Mouse (Mus musculus) gastrocnemius, adult 2 months (tissue): ENCODE measurements around the gene Rab6b. TPM values are rescaled to one million over a fixed set of nuclear protein-coding genes. Genes with fewer than 3 reads are reported as not detected.
"Not testable (repeated sequence)": the region's sequence is repeated elsewhere in the genome, so short reads cannot be mapped to it uniquely, and the experiment has no call there.

Experiments used
- DNase-seq: peaks from one replicate; pipeline ENCODE4 v3.0.0; 2022
- H3K27ac ChIP-seq: fragments of 200-600 bp; 2 replicates; pipeline ENCODE4 v1.8.1; 2022; ENCODE audit warnings: mild to moderate bottlenecking
- H3K4me3 ChIP-seq: fragments of 200-600 bp; 2 replicates; pipeline ENCODE4 v1.8.1; 2022; ENCODE audit warnings: mild to moderate bottlenecking, moderate library complexity
- CTCF ChIP-seq: fragments of 200-600 bp; IDR thresholded peaks from 2 replicates; pipeline ENCODE4 v1.8.1; 2022; ENCODE audit warnings: antibody characterized with exemption, mild to moderate bottlenecking, moderate library complexity
- intact Hi-C: fragments of 180-260 bp; cut with DNase I; formaldehyde crosslinking; loops from one replicate; pipeline ENCODE4 v1.15.1; 2025
- total RNA-seq, 2 experiments: library from RNA; stranded (reverse); gene quantifications; 2 replicates each; pipeline ENCODE4 v1.2.3; 2021

Rab6b gene
- total RNA-seq, 2 experiments from 2014 or later, result 1.1 to 1.2 TPM

GRCm38 (mm10) chr9:103133493-103134124 is 22.0 kb downstream of the Rab6b start:
- intact Hi-C loops, result no loop called here
- Histone ChIP-seq H3K4me3 (no peak overlapping the region), H3K27ac (no peak overlapping the region)
- DNase-seq, result no peak
- TF ChIP-seq CTCF, result no peak

DNA sequence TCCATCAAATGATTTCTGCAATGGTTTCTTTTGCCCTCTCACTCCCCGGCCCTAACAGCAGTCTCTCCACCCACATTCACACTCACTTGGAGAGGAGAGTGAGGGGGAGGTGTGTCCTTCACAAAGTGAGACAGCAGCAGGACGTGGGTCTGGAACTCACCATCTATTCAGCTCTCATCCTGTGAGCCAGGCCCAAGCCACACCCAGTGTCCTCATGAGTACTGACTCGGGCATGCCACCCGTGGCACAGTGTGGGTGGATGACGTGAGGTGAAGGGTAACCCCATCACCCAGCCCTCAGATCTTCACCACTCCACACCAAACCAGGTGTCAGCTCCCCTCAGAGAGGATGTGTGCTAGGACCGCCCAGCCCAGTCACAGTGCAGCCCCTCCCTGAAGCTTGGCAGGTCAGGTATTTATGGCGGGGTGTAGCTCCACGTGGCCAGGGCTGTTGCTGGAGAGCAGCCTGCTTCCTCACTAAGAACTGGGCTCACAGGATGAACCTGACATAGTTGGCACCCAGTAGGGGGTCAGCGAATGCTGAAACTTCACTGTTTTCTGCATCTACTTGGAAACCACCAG is 23.0 kb downstream of the Rab6b start:
- DNase-seq, result no peak
- no peak for TF ChIP-seq CTCF
- Histone ChIP-seq H3K27ac (no peak overlapping the region), H3K4me3 (no peak overlapping the region)
- intact Hi-C loops, result no loop called here

GRCm38 (mm10) chr9:103139481-103139880 is 27.9 kb downstream of the Rab6b start:
- intact Hi-C loops, result no loop called here

DNA sequence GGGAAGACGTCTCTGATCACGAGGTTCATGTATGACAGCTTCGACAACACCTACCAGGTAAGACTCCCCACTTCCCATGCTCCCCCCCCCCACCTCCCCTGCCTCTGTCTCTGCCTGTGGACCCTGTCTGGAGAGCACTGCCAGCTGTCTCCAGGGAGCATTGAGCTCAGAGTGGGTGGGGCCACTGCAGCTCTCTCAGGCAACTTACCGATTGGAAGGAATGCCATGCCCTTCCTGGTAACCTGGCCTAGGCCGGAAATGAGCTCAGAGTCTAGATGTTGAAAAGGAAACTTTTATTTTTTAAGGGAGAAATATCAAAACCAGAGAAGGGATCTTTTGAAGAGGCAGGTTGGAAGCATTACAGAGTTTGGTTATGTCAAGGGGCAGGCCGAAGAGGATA is 28.8 kb downstream of the Rab6b start:
- Histone ChIP-seq H3K4me3 (no peak overlapping the region), H3K27ac (no peak overlapping the region)
- TF ChIP-seq CTCF, result no peak
- intact Hi-C loops, result no loop called here
- no peak for DNase-seq

More at GRCm38 (mm10) chr9:103139481-103139880, 27.9 kb downstream of the Rab6b start:
- DNase-seq, result no peak
- no peak for TF ChIP-seq CTCF
- no peak overlapping the region for H3K27ac ChIP-seq
- H3K4me3 ChIP-seq, result no peak overlapping the region

- no peak for TF ChIP-seq CTCF
- Histone ChIP-seq H3K27ac (no peak overlapping the region), H3K4me3 (no peak overlapping the region)
- intact Hi-C loops, result no loop called here
- no peak for DNase-seq
Measured at GRCm38 (mm10) chr9:103141266-103141665, 29.7 kb downstream of the Rab6b start.

GRCm38 (mm10) chr9:103143881-103144280 is 32.3 kb downstream of the Rab6b start:
- intact Hi-C loops, result no loop called here
- TF ChIP-seq CTCF, result no peak

DNA sequence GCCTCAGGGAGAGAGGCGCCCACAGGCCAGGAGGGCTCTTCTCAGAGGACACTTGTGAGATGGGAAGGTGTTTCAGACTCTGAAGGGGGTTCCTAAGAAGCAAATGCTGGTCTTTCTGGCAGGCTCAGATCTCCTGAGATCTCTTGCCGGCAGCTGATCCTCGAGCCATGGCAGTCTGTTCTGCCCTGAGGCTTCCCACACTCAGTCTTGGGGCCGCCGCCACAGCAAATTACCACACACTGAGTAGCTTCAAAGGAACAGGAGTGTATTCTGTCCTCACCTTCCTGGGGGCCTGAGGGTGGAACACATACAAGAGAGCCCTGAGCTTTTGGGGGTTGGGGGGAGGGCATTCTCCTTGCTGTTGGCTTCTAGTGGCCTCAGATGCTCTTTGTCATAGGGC is 33.8 kb downstream of the Rab6b start:
- DNase-seq, result no peak
- TF ChIP-seq CTCF, result no peak
- H3K4me3 ChIP-seq, result no peak overlapping the region
- intact Hi-C loops, result no loop called here
- no peak overlapping the region for H3K27ac ChIP-seq

More at GRCm38 (mm10) chr9:103143881-103144280, 32.3 kb downstream of the Rab6b start:
- Histone ChIP-seq H3K27ac (no peak overlapping the region), H3K4me3 (no peak overlapping the region)
- no peak for DNase-seq

GRCm38 (mm10) chr9:103146257-103146656 is 34.7 kb downstream of the Rab6b start:
- DNase-seq, result no peak
- H3K4me3 ChIP-seq, result no peak overlapping the region
- H3K27ac ChIP-seq, result no peak overlapping the region
- TF ChIP-seq CTCF, result no peak
- intact Hi-C loops, result no loop called here

DNA sequence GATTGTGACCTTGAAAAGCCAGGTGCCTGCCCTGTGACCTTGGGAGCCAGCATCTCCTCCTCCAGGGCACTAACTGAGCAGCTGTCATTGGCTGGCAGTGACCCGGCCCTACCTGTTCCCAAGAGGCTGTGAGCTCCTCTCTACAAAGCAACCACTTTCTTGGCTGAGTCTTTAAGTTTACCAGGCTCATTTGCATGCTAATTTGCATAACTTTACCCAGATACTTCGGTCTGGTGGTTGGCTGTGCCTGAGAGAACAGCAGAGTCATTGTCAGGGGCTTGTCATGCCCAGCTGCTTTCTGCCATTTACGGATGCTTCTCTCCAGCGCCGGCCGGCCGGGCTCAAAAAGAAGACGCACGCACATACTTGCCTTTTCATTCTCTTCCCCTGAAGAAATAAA is 35.1 kb downstream of the Rab6b start:
- TF ChIP-seq CTCF, result no peak
- Histone ChIP-seq H3K4me3 (no peak overlapping the region), H3K27ac (no peak overlapping the region)
- intact Hi-C loops, result no loop called here
- DNase-seq, result no peak

DNA sequence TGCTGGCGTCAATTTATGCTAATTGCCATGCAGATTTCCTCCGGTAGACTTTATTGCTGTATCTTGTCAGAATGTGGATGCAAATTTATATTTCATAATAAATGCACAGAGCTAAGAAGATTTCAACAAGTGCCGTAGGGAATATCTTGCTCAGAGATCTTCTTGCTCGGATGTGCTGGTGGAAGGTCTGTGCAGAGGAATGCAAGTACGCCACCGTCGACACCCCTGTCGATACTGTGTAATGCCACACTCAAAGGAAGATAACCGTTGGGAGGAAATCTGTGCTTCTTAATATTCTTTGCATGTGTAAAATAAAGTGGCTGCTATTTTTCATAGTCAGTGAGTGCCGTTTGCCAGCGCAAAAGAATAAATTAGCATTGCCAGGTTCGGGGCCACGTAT is 35.5 kb downstream of the Rab6b start:
- H3K27ac ChIP-seq, result no peak overlapping the region
- no peak for TF ChIP-seq CTCF
- no peak overlapping the region for H3K4me3 ChIP-seq
- intact Hi-C loops, result no loop called here
- no peak for DNase-seq

DNA sequence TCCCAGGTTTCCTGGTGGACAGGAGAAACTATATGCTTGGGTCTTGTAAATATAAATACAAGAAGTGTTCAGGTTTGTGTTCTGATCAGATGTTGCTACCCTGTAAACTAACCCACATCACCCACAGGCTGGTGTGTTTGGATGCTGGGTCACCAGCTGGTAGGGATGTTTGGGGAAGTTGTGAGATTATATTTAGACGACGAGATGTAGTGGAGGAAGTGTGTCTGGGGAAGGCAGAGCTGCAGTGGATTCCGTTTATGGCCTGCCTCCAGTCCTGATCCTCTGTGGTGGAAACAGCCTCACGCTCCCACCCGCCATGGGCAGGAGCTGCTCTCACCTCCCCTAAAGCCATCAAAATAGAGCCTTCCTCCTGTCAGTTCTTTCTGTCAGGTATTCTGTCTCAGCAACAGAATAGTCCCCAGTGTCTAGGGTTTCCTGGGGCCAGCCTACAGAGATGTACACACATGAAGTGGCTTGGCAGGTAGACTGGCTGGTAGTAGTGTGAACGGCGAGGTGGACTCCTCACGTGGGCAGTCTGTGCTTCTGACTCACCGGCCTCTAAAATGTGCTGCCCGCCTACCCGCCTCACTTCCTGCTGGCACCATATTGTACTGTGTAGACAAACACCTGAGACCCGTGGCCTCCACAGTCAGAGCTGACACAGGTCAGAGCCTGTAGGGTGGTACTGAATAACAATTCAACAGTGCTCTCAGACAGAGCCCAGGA is 37.6 kb downstream of the Rab6b start:
- Histone ChIP-seq H3K4me3 (no peak overlapping the region), H3K27ac (no peak overlapping the region)
- no peak for TF ChIP-seq CTCF
- DNase-seq, result no peak
- intact Hi-C loops, result no loop called here

GRCm38 (mm10) chr9:103153286-103153685 is 41.7 kb downstream of the Rab6b start:
- intact Hi-C loops, result no loop called here
- no peak for DNase-seq
- no peak overlapping the region for H3K4me3 ChIP-seq
- no peak for TF ChIP-seq CTCF
- H3K27ac ChIP-seq, result no peak overlapping the region

GRCm38 (mm10) chr9:103154568-103154967 is 43.0 kb downstream of the Rab6b start:
- DNase-seq, result no peak
- H3K27ac ChIP-seq, result no peak overlapping the region
- intact Hi-C loops, result no loop called here
- no peak for TF ChIP-seq CTCF
- H3K4me3 ChIP-seq, result no peak overlapping the region

DNA sequence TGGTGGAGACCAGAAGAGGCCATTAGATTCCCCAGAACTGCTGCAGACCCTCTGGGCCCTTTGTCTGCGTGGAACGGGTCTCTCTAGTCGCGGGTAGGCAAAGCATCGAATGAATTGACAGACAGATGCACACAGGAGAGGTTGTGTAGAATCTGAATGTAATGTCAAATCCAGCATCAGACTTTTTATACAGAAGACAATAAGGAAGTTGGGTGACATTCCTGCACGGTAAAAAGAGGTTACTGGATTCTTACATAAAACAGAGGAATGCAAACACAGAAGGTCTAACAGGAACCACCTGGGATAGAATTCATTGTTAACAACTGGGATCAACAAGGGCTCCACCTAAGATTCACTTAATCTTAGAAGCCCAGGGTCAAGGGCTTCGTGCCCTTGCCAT is 43.6 kb downstream of the Rab6b start:
- H3K27ac ChIP-seq, DNase-seq, H3K4me3 ChIP-seq, intact Hi-C loops: not testable (repeated sequence)
